Comparison of ENCODE assay signal across 1 mouse cellular context in the genomic region with DNA sequence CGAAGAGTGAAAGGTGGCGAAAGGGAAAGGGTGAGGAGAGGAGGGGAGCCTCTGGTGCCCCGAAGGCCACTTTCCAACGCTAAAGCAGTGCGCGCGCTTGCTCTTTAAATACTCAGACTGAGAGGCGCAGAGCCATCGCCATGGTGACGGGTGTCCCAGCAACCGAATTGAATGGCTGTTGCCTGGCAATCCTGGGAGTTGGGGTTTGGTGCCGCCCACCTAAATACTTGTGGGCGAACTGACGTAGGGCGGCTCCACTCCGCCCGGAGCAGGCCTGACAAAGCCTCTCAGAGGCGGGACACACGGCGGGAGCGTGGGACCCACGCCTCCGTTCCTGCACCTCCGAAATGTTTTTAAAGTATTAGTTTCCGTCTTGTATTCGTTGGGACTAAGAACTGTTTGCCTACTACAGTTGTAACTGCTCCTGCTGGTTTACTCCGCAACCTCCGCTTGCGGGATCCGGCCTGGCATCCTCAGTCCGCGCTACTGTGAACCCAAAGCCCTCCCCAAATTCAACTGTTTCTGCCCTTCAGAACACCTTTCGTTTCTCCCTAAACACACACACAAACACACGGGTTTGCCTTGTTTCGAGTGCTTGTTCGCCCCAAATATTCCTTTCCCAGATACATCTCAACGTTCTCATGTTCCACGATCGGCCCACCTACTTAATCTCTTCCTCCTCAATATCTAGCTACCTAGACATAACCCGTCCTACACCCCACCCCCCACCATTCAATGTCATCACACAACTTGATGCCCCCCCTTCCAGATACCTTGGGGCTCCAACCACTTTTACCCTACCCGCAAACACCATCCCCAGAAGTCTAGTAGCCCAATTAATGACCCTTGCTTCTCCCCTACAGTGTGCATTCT.
TF ChIP-seq lines count a peak whose summit lies in the region.

No protein-coding gene starts in this region.

TF ChIP-seq in CH12.LX, 34 proteins besides CTCF, POLR2A, EP300 and RAD21 (continued from another document):
- TF ChIP-seq USF1 (IDR thresholded peaks at IDR 0.05; ENCODE audit: low read depth, low read length) = no peak
- TF ChIP-seq JUN (IDR thresholded peaks at IDR 0.05; ENCODE audit: insufficient read depth, low read depth, low read length) = no peak
- no peak for TF ChIP-seq BHLHE40 (IDR thresholded peaks at IDR 0.05; ENCODE audit: low read depth, low read length)
- no peak for TF ChIP-seq CHD2 (IDR thresholded peaks at IDR 0.05; ENCODE audit: low read length)
- no peak for TF ChIP-seq RCOR1 (conservative IDR thresholded peaks at IDR 0.05; ENCODE audit: low read depth, low read length)
- no peak for TF ChIP-seq USF2 (conservative IDR thresholded peaks at IDR 0.05; ENCODE audit: low read depth, low read length)
- no peak for TF ChIP-seq TBP (conservative IDR thresholded peaks at IDR 0.05; ENCODE audit: low read depth, low read length)
- TF ChIP-seq NELFE (IDR thresholded peaks at IDR 0.05; ENCODE audit: low read depth, low read length) = no peak
- TF ChIP-seq MAZ (IDR thresholded peaks at IDR 0.05; ENCODE audit: low read depth, low read length) = no peak
- TF ChIP-seq KAT2A (IDR thresholded peaks at IDR 0.05; ENCODE audit: insufficient replicate concordance, low read length) = no peak
- TF ChIP-seq MAX (IDR thresholded peaks at IDR 0.05; ENCODE audit: low read length) = no peak
